Mouse (Mus musculus) MEL (cell line): ENCODE measurements around the gene Thada. TPM values are rescaled to one million over a fixed set of nuclear protein-coding genes. Genes with fewer than 3 reads are reported as not detected.

ENCODE experiments used
- DNase-seq: peaks from one replicate; pipeline ENCODE4 v3.0.0; 2011; ENCODE audit warnings: low read depth, low spot score
- H3K27ac ChIP-seq: 2 replicates; pipeline ENCODE4 v1.5.1; 2012; ENCODE audit warnings: low read depth, mild to moderate bottlenecking, control low read depth, low read length, moderate library complexity; ENCODE audit not compliant: control insufficient read depth
- H3K27me3 ChIP-seq, 2 experiments: fragments of 150-350 bp in 1 of 2; sonication (generic) in 1 of 2; 2 replicates each; pipeline ENCODE4 v1.6.1; 2012; ENCODE audit warnings: low read length in 2 of 2, mild to moderate bottlenecking in 2 of 2, improper control_type of control experiment in 1 of 2, moderate library complexity in 1 of 2; ENCODE audit not compliant: insufficient read depth in 2 of 2, control insufficient read depth in 1 of 2
- H3K36me3 ChIP-seq, 2 experiments: 2 replicates each; pipeline ENCODE4 v1.6.1; 2012 to 2014; ENCODE audit warnings: low read length in 2 of 2, improper control_type of control experiment in 1 of 2, inconsistent platforms in 1 of 2, mild to moderate bottlenecking in 1 of 2; ENCODE audit not compliant: insufficient read depth in 2 of 2, control insufficient read depth in 1 of 2
- H3K4me1 ChIP-seq, 2 experiments: fragments of 150-350 bp in 1 of 2; sonication (generic) in 1 of 2; 2 replicates each; pipeline ENCODE4 v1.6.1; 2012; ENCODE audit warnings: low read length in 2 of 2, improper control_type of control experiment in 1 of 2, mild to moderate bottlenecking in 1 of 2; ENCODE audit not compliant: insufficient read depth in 2 of 2, control insufficient read depth in 1 of 2
- H3K4me3 ChIP-seq, 2 experiments: fragments of 150-350 bp in 1 of 2; sonication (generic) in 1 of 2; 2 replicates each; pipeline ENCODE4 v1.5.1; 2012; ENCODE audit warnings: low read depth in 2 of 2, low read length in 2 of 2, mild to moderate bottlenecking in 2 of 2, moderate library complexity in 2 of 2, control low read depth in 1 of 2, improper control_type of control experiment in 1 of 2; ENCODE audit not compliant: control insufficient read depth in 1 of 2, insufficient read depth in 1 of 2
- H3K79me2 ChIP-seq: 2 replicates; pipeline ENCODE4 v1.6.1; 2012; ENCODE audit warnings: mild to moderate bottlenecking, low read length, moderate library complexity; ENCODE audit not compliant: control insufficient read depth, poor library complexity, insufficient read depth
- H3K9ac ChIP-seq: 2 replicates; pipeline ENCODE4 v1.6.1; 2012; ENCODE audit warnings: low read depth, mild to moderate bottlenecking, control low read depth, low read length, moderate library complexity; ENCODE audit not compliant: control insufficient read depth, poor library complexity, severe bottlenecking
- H3K9me3 ChIP-seq: fragments of 150-350 bp; sonication (generic); replicated peaks from 2 replicates; pipeline ENCODE4 v1.6.1; 2012; ENCODE audit warnings: mild to moderate bottlenecking, low read length, improper control_type of control experiment, moderate library complexity; ENCODE audit not compliant: insufficient read depth
- HCFC1 ChIP-seq: IDR thresholded peaks from 2 replicates; pipeline ENCODE4 v1.6.1; 2012; ENCODE audit warnings: low read depth, mild to moderate bottlenecking, inconsistent platforms, low read length, improper control_type of control experiment, moderate library complexity
- JUND ChIP-seq: IDR thresholded peaks from 2 replicates; pipeline ENCODE4 v1.6.1; 2011; ENCODE audit warnings: low read depth, mild to moderate bottlenecking, improper control_type of control experiment, low read length
- MAX ChIP-seq: IDR thresholded peaks from 2 replicates; pipeline ENCODE4 v1.6.1; 2011; ENCODE audit warnings: low read length, improper control_type of control experiment
- MXI1 ChIP-seq: IDR thresholded peaks from 2 replicates; pipeline ENCODE4 v1.6.1; 2011; ENCODE audit warnings: mild to moderate bottlenecking, low read depth, low read length, improper control_type of control experiment
- MYB ChIP-seq: IDR thresholded peaks from 2 replicates; pipeline ENCODE4 v1.6.1; 2011; ENCODE audit warnings: mild to moderate bottlenecking, low read depth, low read length, improper control_type of control experiment
- MYC ChIP-seq: IDR thresholded peaks from 2 replicates; pipeline ENCODE4 v1.6.1; 2011; ENCODE audit warnings: low read depth, mild to moderate bottlenecking, low read length, improper control_type of control experiment, moderate library complexity
- POLR2A ChIP-seq, 2 experiments: IDR thresholded peaks; 2 replicates each; pipeline ENCODE4 v1.6.1; 2011 to 2012; ENCODE audit warnings: low read length in 2 of 2, mild to moderate bottlenecking in 2 of 2, control low read depth in 1 of 2, improper control_type of control experiment in 1 of 2, low read depth in 1 of 2, moderate library complexity in 1 of 2; ENCODE audit not compliant: control insufficient read depth in 1 of 2, insufficient read depth in 1 of 2, poor library complexity in 1 of 2
- POLR2AphosphoS5 ChIP-seq: IDR thresholded peaks from 2 replicates; pipeline ENCODE4 v1.6.1; 2012; ENCODE audit warnings: low read depth, borderline replicate concordance, mild to moderate bottlenecking, inconsistent platforms, low read length, moderate library complexity, mixed read lengths
- RCOR1 ChIP-seq: IDR thresholded peaks from 2 replicates; pipeline ENCODE4 v1.6.1; 2012; ENCODE audit warnings: low read depth, mild to moderate bottlenecking, inconsistent platforms, low read length, improper control_type of control experiment
- TCF12 ChIP-seq: IDR thresholded peaks from 2 replicates; pipeline ENCODE4 v1.6.1; 2014; ENCODE audit warnings: low read depth, mild to moderate bottlenecking, inconsistent platforms, low read length, improper control_type of control experiment, moderate library complexity
- USF1 ChIP-seq: IDR thresholded peaks from 2 replicates; pipeline ENCODE4 v1.6.1; 2014; ENCODE audit warnings: low read depth, mild to moderate bottlenecking, inconsistent platforms, low read length, improper control_type of control experiment, moderate library complexity
- USF2 ChIP-seq, 2 experiments: IDR thresholded peaks; 2 replicates each; pipeline ENCODE4 v1.6.1; 2011 to 2012; ENCODE audit warnings: improper control_type of control experiment in 2 of 2, low read length in 2 of 2, borderline replicate concordance in 1 of 2, inconsistent platforms in 1 of 2, low read depth in 1 of 2, mild to moderate bottlenecking in 1 of 2; ENCODE audit not compliant: insufficient read depth in 1 of 2
- ZC3H11A ChIP-seq: IDR thresholded peaks from 2 replicates; pipeline ENCODE4 v1.6.1; 2012; ENCODE audit warnings: low read depth, mild to moderate bottlenecking, inconsistent platforms, low read length, improper control_type of control experiment
- ZNF384 ChIP-seq: IDR thresholded peaks from 2 replicates; pipeline ENCODE4 v1.6.1; 2012; ENCODE audit warnings: low read depth, mild to moderate bottlenecking, inconsistent platforms, low read length, improper control_type of control experiment
- polyA plus RNA-seq, 2 experiments: library from polyadenylated mRNA; stranded (reverse) in 1 of 2; unstranded in 1 of 2; fragments of >175 nt in 1 of 2; fragments of >200 nt in 1 of 2; gene quantifications; 2 replicates each; pipeline versions ENCODE4 v1.2.1 to v1.2.4; 2012; ENCODE audit warnings: low replicate concordance in 2 of 2, low read depth in 1 of 2; ENCODE audit not compliant: insufficient read length in 2 of 2, insufficient read depth in 1 of 2, missing spikeins in 1 of 2
- total RNA-seq: library from RNA; depleted of rRNA; stranded (reverse); fragments of 300-350 nt; gene quantifications from 2 replicates; pipeline ENCODE4 v1.2.3, GENCODE M21; 2012

Thada gene
- total and polyA plus RNA-seq, 3 experiments, result 19.8 to 20.6 TPM; not detected in 1

- no peaks in the 10 kb centered on the region for H3K4me1 ChIP-seq
- no peak for TF ChIP-seq HCFC1
- TF ChIP-seq RCOR1, result no peak
- no peak for TF ChIP-seq TCF12
Observed at GRCm38 (mm10) chr17:84365791-84366301, 100.2 kb downstream of the Thada start.

GRCm38 (mm10) chr17:84365006-84365716 lies 100.8 kb downstream of the Thada start:
- no peak for TF ChIP-seq POLR2A (IDR thresholded peaks at IDR 0.05; ENCODE audit: control insufficient read depth in 1 of 2, insufficient read depth in 1 of 2, low read depth in 1 of 2, low read length in 2 of 2, poor library complexity in 1 of 2)
- TF ChIP-seq MYB, result no peak
- TF ChIP-seq USF2 (IDR thresholded peaks at IDR 0.05; ENCODE audit: borderline replicate concordance in 1 of 2, insufficient read depth in 1 of 2, low read depth in 1 of 2, low read length in 2 of 2), result no peak
- no peak for TF ChIP-seq MAX
- TF ChIP-seq MXI1, result no peak
- TF ChIP-seq POLR2AphosphoS5, result no peak
- no peak for TF ChIP-seq ZNF384
- no peak for TF ChIP-seq USF1
- no peak for TF ChIP-seq MYC
- no peak for TF ChIP-seq ZC3H11A
- no peak for TF ChIP-seq HCFC1
- no peak for TF ChIP-seq JUND
- Histone ChIP-seq H3K79me2 (no peaks in the 10 kb centered on the region), H3K9ac (no peak overlapping the region), H3K27me3 (no peaks in the 10 kb centered on the region), H3K36me3 (peaks cover 0 to 10% of the 10 kb centered on the region in 2 experiments; a peak in 2 of 4 replicates), H3K9me3 (no peaks in the 10 kb centered on the region), H3K4me3 (no peak overlapping the region), H3K4me1 (no peaks in the 10 kb centered on the region), H3K27ac (no peak overlapping the region)
- DNase-seq, result no peak

More at GRCm38 (mm10) chr17:84365791-84366301, 100.2 kb downstream of the Thada start:
- no peak overlapping the region for H3K27ac ChIP-seq
- H3K9ac ChIP-seq, result no peak overlapping the region
- H3K9me3 ChIP-seq, result no peaks in the 10 kb centered on the region
- no peaks in the 10 kb centered on the region for H3K27me3 ChIP-seq
- no peak for DNase-seq
- peaks cover 0 to 10% of the 10 kb centered on the region in 2 experiments; a peak in 2 of 4 replicates for H3K36me3 ChIP-seq
- no peak overlapping the region for H3K4me3 ChIP-seq
- no peaks in the 10 kb centered on the region for H3K79me2 ChIP-seq
